Mouse (Mus musculus) spleen, postnatal 14 days (tissue): ENCODE data around the gene Adgrg1.
"Not testable (repeated sequence)": the region's sequence is repeated elsewhere in the genome, so short reads cannot be mapped to it uniquely, and the experiment has no call there.

Experiments
- DNase-seq, 2 experiments: peaks; one replicate each; pipeline ENCODE4 v3.0.0; 2021 to 2022; ENCODE audit warnings: low spot score in 2 of 2

Adgrg1 gene

DNA sequence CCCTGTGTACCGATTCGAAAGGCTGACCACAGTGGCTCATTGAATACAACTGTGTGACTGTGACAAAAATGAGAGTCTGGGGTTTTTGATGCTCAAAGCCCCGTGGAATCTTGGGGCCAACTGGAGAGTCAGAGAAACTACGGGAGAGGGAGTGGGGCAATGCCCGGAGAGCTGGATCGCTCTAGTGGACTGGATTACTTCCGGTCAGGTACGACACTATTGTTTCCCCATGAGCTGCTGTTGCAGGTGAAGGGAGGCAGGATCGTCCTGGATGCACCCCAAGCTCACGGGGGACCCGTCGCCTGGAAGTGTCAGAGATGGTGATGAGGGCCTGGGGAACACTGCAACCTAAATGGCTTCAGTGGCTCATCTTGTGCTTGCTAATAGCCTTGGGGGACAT lies 21.5 kb downstream of the Adgrg1 start:
- DNase-seq = no peak

DNA sequence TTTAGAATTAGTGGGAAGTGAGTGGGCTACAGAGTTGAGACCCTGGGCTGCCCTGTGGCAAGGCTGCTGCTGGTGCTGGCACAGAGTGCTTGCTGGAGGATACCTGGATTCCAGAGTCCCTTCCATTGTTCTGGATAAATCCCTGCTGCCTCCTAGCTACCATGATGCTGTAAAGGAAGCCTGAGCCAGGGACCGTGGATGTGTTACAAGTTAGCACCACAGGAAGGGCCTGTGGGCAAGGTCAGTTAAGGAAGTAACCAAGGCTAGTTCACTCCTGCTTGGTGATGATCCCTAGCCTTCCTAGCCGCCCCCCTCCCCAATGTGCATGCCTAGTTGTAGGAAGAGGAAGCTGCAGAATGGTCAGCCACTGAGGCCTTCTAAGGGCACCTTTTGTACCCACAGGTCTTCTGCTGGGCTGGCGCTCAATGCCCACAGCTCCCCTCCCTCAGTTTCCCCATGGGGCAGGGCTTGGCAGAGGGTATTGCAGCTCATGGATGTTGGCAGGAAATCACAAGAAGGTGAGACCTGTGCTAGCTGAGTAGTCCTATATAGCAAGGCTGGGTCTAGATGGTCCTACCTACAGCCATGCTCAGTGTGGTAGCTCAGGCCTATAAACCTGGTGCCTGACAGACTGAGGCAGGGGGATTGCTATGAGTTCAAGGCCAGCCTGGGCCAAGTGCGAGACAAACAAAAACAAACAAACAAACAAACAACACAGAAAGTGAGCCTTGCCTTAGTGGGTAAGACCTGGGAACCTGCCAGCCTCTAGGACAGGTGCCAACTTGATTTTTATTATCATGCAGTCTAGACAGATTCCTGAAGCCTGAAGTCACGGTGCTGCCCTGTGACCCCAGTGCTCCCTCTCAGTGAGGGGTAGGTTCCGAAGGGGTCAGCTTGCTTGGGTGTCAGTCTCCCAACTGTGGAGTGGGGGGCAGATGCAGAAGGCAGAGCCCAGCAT lies 22.6 kb downstream of the Adgrg1 start:
- no peak for DNase-seq

DNA sequence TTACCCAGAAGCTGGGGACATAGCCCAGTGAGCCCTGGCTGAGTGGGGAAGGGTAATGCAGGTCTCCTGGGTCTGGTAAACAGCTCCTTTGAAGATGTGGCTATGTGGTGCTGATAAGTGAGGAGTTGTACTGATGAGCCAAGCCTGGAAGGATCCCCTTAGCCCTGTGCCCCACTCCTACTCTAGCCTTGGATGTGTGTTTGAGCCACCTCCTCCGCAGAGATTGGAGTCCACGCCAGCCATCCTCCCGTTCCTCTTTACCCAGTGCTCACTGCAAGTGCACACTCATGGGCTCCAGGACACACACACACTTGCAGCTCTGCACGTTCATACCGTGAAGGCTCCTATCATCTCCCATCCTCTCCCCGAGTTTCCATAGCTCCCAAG lies 23.3 kb downstream of the Adgrg1 start:
- no peak for DNase-seq

DNA sequence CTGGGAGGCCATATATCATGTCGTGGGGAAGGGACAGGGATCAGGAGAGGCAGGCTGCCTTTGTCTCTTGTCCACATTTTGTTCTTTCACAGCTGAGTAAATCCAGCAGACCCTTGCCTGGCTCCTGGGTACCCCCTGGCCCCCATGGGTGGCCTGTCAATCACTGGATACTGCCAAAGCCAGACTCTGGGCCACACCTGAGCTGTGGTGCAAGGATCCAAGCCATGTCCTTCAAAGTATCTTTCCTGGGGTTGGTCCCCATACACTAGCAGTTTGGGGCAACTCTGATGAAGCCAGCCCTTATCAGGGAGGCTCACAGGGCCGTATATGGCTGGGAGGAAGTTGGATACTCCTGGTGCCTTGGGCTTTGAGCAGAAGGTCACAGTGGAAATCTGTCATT lies 23.9 kb downstream of the Adgrg1 start:
- no peak for DNase-seq

DNA sequence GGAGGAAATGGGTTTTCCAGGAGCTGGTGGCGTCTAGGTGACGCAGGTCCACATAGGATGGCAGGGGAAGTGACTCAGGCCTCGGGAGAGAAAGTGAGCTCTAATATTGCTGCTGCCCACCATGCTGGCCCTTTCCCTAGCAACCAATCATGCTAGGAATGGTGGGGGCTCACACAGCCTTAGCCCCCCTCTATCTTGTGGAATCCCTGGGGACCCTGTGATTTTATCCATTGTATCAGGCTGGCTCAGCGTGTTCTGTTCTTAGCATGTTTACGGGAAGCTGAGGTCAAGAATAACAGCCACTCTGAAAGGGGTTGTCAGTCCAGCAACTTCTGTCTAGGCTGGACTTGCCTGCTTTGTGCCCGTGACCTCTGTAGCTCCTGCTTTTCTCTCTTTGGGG lies 24.5 kb downstream of the Adgrg1 start:
- no peak for DNase-seq

DNA sequence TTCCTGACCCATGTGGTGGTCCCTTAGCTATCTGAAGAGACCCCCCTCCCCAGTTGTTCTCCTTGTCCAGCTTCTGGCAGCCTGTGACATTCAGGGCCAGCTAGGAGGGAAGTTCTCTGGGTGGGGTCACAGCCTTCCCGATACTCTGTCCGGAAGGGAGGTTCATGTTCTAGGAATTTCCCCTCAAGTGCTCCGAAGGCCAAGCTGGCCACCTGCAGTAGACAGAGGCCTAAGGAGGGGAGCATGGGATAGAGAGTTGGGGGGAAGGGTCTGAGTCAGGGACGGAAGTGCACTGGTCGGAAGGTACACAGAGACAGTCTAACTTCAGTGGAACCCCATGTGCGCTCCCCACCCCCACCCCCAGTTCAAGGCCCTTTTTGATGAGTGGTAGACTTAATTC lies 25.4 kb downstream of the Adgrg1 start:
- no peak for DNase-seq

DNA sequence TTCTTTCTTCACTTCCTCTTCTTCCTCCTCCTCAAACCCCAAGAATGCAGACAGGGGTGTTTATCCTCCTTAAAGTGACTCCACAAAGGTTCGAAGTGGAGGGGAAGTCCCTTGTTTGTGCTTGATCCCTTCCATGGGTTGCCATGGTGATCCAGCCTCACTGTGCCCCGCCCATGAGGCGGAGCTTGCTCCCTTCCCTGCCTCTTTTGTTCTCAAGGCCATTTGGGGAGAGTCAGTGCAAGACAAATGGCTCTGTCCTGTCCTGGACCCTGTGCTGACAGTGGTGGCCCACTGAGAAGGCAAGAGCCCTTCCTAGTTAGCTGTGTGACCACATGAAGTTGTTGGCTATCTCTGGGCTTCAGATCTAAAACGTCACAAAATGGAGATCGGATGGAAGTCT lies 26.1 kb downstream of the Adgrg1 start:
- no peak for DNase-seq

DNA sequence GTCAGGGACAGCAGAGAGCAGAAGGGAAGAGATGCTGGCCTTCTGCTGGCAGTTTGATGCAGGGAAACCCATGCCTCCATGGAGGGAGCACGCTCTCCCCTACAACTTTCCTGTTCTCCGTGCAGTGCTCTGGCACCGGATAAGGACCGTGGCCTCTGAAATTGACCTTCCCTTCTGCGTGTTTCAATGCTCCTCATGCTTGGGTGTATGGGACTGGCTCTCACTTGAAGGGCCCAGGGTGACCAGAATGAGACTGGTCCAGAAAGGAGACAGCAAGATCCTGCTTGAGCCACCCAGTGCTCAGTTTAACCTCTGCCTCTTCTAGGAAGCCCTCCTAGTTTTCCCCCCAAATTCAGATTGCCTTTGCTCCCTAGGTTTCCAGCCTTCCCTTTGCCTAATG lies 26.6 kb downstream of the Adgrg1 start:
- DNase-seq = no peak

DNA sequence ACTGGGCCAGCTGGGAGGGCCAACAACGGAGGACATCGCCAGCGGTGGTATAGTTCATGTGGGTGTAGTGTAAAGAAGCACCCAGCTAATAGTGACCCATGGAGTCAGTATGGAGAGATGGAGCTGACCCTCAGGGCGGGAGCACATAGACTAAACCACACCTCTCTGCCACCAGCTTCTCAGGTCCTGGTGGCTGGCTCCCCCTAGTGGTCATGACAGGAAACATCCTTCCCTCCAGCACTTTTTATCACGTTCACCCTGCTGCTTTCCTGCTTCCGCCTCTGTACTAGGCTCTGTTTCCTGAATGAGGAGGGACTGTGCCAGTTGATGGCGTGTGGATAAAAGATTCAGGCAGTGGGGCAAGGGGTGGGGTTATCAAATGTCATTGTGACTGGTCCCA lies 27.1 kb downstream of the Adgrg1 start:
- peak; percentile 43 to 72 for DNase-seq

DNA sequence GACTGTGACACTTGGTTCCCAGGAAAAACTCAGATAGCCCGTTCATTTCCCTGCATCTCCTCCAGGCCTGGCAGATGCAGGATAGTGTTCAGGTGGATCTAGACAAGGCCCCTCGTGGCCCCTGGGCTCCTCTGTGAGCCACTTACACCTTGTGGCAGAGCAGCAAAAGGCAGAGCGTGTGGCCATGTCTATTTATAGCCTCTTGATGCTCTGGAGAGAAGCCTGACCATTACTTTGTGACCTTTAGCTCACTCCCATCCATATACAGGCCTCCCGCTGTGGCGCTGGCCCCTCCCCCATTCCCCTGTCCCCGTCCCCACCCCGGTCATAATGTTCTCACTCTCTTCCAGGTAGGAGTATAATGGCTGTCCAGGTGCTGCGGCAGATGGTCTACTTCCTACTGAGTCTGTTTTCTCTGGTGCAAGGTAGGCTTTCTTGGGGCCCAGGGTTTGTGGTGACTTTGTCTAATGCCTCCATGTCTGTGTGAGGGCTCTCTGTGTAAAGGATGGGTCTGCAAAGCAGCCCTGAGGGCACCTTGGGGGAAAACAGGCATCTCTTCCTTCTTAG lies 27.6 kb downstream of the Adgrg1 start:
- no peak for DNase-seq

DNA sequence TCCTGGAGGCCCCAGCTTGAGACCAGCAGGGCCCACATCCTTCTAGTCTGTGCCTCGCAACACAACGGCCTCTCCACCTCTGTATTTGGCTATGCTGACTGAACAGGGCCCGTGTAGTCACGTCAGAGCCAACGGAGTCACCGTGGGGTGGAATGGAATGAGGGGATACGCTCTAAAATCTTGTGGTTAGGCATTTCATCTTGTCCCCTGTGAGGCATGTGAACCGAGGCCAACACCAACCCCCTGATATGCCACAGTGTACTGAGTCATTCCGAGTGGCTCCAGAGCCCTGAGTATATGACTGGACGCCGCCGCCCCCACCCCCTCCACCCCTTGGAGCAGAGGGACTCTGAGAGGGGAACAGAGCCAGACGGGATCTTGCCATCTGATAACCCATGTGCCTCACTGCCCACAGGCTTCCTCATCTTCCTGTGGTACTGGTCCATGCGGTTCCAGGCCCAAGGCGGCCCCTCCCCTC lies 37.9 kb downstream of the Adgrg1 start:
- DNase-seq = no peak

DNA sequence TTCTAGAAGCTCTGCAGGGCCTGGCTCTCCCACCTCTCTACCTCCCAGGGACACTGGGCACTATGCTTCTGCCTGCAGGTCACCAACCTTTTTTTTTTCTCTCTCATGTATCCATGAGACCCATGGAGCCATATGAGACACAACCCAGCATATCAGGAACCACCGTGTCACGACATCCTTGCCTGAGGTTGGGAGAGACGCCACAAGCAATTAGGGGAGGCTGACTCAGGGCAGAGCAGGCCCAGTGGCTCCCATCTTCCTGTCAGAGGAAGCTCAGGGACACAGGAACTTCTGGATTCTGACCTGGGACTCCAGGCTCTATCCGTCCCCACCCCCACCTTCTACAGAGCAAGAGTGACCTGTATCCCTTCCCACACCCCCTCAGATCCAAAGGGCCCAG lies 41.3 kb downstream of the Adgrg1 start:
- DNase-seq = no peak

DNA sequence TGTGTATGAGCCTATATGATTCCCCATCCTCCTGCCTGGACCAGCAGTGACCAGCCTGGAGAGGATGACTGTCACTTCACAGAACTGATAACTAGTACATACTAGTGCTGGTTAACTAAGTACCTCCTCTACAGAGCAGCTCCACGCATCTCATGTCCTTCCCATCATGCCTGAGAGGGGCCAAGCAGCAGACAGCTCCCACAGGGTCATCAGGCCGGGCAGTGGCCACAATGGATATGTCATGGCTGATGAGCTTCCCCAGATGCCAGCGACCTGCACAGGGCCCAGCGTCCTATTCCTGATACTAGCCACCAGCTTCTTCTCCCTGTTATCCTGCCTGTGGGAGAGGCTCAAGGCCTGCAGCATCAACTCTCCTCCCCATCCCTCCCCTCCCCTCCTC lies 42.1 kb downstream of the Adgrg1 start:
- no peak for DNase-seq

DNA sequence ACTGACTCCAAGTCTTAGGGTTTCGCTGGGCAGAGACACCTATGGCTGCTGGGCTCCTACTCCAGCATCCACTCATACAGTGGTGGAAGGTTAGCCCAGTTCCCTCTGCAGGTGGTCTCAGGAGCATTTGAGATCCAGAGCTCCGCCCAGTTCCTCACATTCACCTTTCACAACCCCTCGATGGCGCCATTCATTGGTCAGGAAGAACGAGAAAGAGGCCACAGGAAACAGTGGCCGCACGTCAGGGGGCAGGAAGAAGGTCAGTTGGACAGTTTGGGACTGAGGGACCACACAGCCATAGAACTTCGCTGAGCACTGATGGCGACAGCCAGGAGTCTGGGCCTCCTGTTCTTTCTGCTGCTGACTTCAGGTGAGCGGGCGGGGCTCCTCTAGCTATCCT lies 42.9 kb downstream of the Adgrg1 start, which contains the start of gene Adgrg3:
Adgrg3 (plus strand) TSS at position 242 of the 400 bp plus-strand sequence.
- DNase-seq = no peak

DNA sequence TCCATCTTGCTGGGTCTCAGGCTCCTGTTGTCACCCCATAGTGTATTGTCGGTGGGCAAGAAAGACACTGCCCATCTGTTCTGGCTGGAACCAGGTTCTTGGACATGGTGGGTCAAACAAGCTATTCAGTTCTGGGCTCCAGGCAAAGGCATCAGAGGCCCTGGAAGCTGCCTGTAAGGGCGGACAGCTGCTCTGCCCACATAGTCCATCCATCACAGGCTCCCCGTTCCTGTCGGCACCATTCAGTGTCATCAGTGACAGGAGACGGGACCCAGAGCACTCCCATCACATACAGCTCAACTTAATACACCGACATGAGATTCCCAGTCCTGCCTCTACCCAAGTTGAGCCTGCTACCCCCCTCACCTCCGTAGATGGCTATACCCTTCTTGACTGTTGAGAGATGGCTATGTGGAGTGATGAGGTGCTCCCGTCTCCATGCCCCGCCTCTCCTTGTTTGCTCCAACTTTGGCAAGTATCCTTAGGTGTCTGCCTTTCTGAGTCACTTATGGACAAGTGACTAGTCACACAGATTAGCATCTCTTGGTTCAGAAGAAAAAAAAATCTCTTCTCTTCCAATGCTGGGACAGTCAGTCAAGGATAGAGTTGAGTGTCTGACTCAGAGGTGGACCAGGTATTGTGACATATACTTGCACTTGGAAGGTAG lies 43.6 kb downstream of the Adgrg1 start:
- DNase-seq = no peak

DNA sequence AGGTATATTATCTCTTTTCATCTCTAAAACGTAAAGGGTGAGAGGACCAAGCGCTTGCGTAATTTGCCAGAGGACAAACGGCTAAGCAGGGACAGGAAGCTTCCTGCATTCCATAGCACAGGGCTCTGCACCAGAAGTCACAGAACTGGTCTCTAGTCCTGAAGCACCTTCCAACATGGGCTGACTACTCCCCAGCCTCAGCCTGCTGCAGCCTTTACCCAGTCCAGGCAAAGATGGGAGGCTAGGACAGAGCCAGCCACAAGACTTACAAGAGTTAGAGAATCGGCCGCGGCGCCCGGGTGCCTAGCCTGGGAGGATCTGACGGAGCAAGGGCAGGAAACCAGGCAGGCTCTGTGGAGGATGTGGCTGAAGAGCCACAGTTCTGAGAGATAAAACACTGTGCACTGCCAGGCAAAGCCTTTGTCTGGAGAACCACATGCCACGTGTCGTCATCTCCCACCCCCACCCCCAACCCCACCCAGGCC lies 45.8 kb downstream of the Adgrg1 start:
- no peak for DNase-seq

DNA sequence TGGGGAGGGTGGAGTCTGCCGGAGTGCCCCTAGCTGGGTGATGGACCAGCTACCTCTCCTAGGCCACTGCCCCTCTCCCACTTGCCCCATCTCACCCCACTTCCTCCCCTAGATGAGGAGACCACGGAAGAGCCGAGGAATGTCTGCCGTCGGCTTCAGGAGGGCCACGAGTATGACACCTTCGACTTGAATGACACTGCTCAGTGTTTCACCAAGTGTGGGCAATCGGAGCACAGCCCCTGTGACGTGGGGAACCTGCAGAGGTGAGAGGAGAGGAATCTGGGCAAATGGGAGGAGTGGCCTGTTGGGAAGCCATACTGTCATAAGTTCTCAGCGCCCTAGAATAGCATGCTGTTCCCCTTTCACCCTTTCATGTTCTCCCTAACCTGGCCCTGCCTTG lies 46.3 kb downstream of the Adgrg1 start:
- no peak for DNase-seq

DNA sequence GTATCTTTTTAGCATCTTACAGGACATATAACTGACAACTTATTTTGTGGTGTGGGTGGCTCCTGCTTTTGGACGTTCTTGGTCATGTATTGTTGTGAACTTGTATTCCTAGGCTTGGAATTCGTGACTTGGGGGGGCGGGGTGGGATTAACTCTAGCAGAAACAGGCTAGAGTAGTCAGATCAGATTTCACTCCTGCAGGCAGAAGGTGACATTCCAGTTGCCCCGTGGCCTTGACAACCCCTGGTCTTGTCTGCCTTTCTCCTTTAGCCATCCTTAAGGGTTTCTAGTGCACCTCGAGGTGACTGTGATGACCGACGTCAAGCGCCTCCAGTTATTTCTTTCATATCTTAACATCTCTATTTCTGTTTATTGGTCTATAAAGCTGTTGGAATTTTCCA lies 48.6 kb downstream of the Adgrg1 start:
- DNase-seq = no peak

DNA sequence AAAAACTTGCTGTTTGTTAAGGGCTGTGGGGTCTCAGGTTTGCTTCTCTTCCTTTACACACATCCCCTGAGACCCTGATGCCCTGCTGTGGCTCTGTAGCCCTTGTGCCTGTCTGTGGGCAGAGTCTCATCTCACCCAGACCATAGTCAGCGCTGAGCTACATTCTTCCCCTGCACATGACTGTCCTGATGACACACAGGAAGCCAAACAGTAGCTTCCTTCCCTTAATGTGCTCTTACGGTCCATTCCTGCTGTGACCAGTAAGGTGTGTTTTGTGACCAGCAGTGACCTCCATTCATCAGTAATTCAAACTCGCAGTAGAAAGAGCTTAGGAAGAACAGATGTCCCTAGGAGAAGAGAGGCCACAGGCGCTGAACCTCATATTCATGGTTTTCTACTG lies 49.8 kb downstream of the Adgrg1 start:
- DNase-seq = no peak

DNA sequence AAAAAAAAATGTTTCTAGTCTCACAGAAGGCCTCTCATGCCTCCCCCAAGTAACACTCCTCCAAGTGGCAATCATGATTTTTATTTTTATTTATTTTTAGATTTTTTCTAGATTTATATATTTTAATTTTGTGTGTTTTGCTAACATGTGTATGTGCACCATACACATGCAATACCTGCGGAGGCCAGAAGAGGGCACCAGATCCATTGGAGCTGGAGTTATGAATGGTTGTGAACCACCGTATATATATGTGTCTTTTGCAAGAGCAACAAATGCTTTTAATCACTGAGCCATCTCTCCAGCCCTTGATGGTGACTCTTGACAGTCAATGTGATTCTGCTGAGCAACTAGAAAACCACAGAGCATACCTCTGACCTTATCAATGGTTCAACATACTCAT lies 50.9 kb downstream of the Adgrg1 start:
- peak in 1 of 2 experiments; percentile 50 for DNase-seq

DNA sequence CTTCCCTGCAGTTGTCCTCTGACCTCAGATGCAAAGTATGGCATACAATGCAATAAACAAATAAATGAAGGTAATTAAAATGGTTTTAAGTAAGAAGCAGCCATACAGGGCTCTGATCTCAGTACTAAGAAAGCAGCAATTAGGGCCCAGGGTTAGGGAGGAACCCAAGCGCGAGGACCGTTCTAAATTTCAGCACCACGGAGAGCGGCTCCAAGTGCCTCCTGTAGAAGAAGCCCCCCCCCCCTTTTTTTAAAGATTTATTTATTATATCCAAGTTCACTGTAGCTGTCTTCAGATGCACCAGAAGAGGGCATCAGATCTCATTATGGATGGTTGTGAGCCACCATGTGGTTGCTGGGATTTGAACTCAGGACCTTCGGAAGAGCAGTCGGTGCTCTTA lies 53.8 kb downstream of the Adgrg1 start:
- not testable (repeated sequence) for DNase-seq

DNA sequence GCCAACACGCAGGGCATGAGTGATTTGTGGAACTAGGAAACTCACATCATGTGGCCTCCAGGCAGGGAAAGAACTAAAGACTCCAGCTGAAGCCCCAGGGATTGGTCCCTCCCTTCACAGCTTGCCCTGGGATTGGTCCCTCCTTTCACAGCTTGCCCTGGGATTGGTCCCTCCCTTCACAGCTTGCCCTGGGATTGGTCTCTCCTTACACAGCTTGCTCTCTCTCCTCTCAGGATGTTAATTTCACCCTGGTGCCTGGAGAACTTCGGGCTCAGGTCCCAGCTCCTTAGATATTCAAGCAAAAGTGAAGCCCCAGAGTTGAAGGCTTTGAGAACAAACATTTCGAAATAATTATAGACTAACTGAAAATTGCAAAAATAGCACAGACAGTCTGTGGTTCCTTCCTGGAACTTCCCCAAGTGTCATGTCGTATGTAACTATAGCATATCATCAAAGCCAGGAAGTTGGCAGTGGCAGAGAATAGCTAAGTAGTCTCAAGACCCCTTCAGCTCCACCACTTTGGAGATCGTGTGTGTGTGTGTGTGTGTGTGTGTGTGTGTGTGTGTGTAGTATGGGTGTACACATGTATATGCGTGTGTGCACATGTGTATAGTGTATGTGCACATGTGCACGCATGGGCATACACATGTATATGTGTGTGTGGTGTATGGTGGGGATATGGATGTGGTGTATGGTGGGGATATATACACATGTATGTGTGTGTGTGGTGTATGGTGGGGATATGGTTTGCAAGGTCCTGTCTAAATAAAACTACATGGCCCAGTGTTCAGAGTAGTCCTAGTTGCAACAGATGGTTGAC lies 62.8 kb downstream of the Adgrg1 start:
- DNase-seq = no peak
